Mouse (Mus musculus) brain, adult 2 months (tissue): ENCODE data around the gene Krt83.
"Not testable (repeated sequence)": the region's sequence is repeated elsewhere in the genome, so short reads cannot be mapped to it uniquely, and the experiment has no call there.

Experiments used
- DNase-seq: peaks from one replicate; pipeline ENCODE4 v3.0.0; 2011; ENCODE audit warnings: low read depth, low spot score

The Krt83 gene

DNA sequence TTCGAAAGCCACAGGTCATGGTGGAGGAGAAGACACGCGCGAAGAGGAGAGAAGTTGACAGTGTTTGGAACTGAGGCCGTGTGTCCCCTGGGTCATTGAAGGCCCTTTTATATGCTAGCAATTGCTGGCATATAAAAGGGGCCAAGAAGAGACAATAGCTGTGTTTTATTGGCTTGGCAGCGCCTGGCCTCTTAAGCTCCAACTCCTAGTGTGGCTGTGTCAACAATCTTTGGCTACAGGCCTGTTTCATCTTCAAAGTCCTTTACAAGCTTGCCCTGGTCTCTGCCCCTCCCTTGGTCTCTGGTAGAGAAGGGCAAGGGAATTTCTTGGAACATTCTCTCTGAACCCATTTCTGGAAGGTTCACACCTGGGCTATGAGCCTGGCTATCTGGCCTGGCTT, at the start of gene Krt83:
Gene Krt83 (minus strand): TSS at position 82 of the 400 bp plus-strand sequence.
- DNase-seq = peak; percentile 63

DNA sequence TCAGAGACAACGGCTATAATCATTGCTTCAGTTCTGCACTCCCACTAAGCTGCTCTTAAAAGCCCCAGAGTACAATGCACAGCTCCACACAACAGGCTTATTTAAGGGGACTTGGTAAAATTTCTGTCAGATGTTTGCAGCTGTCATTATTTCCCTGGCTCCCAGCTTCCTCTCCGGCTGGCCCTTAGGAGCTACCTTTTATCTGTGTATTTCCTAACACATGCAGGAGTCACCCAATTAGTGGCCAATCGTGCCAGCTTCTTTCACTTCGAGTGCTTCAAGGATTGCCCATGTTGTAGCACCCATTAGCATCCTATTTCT, 47.2 kb upstream of the Krt83 start:
- no peak for DNase-seq

DNA sequence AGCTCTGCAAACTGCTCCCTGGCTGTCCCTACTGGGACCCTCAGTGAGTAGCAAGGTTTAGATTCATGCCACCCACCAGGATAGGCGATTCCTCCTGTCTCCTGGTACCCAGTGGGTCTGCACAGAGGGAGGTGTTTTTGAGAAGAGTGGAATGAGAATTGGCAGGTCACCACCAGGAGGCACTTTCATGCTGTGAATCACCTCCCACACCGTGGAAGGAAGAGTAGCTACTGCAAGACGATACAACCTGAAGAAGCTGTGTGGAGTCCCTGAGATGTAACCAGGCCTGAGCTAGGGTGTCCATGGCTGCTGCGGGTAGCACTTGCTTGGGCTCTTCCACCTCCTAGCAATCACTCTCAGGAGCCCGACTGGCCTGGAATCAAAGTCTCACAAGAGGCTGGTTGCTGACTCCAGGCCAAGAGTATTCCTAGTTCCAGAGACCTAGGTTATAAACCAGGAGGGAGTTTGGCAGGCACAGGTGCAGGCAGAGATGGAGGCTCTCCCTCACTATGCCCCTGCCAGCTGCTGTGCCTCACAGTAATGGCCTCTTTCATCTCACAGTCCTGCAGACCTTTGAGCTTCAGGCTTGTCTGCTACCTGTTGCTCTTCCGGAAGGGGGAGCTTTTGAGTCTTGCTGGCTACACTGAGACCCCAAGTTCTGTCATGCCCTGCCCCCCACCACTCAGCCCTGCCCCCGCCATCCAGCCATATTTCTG, 46.7 kb upstream of the Krt83 start:
- DNase-seq = peak; percentile 35

DNA sequence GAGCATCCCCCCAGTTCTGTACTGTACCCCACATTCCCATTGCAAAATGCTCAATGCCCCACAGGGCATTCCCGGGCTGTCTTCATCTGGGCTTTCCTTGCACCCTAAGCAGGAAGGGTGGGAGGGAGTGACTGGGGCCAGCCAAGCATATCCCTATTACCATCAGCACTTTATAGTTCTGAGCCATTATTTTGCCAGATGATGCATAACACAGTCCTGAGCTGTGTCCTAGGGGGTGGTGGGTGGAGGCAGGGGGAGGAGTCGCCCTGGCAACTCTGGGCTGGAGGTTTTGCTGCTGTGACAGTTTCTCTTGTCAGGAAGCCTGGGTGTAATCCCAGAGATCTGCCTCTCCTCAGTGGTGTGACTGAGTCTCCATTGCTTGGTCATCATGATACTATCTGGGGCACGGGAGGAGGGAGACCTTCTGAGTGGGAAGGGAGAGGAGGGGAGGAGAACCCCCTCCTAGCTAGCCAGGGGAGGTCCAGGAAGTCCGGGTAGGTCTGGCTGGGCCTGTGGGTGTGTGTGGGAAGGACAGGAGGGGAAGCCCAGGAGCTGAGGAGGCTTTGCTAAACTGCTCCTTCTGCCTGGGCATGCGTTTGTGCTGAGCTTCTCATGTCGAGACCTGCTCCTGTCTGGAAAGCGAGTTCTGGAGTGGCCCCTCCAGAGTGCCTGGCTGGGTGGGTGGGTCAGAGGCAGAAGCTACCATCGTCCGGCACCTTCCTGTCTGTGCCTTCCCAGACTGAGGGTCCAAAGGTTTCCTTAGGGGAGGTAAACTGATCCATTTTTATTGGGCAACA, 44.9 kb upstream of the Krt83 start:
- DNase-seq = peak; percentile 41

DNA sequence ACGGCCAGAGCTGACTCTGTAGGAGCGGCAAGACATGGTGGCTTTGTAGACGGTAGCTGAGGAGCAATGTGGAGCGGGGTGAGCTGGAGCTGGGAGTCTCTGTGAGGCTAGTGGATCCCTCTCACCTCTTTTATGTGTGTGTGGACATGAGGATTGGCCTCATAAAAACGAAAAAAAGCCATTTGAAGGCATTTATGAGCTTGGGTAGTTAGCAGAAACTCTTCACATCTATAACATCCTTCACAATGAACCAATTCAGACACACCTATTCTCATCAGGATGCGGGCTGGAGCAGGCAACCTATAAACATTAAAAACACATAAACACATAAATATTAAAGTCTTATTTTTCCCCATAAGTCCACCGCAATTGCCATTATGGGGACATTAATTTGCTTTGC, 41.4 kb upstream of the Krt83 start, which contains the start of gene Krt84:
Gene Krt84 (minus strand): TSS at position 101 of the 400 bp plus-strand sequence.
- DNase-seq = no peak

DNA sequence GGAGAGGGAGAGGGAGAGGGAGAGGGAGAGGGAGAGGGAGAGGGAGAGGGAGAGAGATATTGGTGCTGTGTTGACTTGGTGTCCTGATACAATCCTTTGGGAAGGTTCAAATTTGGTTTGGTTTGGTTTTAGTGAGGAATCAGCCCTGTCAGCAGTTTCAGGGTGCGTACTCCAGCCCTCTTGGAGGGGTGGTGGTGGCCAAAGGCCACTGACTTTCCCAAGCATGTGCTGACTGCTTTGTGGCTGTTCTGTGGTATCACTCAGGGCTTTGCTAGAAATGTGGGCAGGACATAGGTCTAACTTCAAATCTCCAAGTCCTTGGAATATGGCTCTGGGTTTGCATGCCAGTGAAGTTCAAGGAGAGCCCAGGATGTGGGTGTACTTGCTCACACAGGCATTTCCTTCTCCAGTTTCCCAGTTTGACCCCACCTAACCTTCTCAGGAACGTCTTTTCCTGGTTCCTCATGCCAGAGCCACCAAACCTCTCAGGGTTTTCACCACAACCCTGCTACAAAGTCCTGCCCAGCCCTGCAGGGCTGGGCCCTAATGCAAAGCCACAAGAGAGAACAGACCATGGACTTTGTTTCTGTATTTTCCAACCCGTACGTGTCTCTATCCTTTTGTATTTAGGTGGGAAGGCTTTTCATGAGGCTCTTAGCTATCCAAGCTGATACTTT, 31.4 kb upstream of the Krt83 start:
- no peak for DNase-seq

DNA sequence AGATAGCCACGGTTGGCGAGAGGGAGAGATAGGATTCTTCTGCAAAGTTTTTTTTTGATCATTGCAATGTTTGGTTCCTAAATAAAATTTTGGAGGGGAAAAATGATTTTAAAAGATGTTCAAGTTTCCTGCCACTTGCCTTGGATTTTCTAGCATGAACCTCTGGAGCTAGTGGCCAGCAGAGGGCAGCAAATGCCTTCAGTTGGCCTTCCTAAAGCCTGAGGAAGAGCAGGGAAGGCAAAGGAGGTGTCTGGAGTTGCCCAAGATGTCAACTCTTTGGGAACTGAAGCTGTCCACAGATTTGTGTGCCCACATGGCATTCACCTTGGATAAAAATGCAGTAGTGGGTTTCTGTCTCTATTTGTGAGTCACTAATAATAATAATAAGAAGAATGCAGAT, 28.5 kb upstream of the Krt83 start:
- peak; percentile 90 for DNase-seq

DNA sequence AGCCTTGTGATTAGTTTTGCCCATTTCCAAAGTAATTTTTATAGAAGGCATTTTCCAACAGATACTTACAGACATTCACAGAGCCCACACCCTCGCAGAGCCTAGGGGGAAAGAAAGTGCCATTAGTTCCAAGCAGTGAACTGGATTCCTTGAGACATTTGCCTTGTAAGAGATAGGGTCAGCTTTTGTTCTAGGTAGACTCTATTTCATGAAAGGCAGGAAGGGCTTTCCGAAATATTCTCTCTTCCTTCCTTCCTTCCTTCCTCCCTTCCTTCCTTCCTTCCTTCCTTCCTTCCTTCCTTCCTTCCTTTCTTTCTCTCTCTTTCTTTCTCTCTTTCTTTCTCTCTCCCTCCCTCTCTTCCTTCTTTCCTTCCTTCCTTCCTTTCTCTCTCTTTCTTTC, 25.8 kb upstream of the Krt83 start, which contains the start of gene Gm49425:
Gene Gm49425 (minus strand): TSS at position 101 of the 400 bp plus-strand sequence.
- DNase-seq = not testable (repeated sequence)

DNA sequence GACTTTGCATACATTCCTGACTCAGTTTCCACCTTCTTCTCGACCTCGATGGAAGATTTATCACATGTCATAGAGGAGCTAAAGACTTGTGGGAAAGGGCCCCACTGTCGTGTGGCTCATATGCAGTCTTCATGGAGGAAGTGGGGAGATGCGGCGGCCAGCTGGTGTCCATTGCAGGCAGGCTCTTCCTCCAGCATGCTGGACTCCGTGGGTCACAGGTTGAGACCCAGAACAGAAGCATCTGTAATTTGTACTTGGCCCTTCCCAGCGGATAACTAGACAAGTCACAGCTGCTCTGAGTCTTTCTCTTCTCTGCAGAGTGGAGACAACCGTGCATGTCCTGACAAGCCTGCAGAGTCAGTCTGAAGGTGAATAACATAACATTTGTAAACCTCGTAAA, 16.9 kb upstream of the Krt83 start:
- no peak for DNase-seq

DNA sequence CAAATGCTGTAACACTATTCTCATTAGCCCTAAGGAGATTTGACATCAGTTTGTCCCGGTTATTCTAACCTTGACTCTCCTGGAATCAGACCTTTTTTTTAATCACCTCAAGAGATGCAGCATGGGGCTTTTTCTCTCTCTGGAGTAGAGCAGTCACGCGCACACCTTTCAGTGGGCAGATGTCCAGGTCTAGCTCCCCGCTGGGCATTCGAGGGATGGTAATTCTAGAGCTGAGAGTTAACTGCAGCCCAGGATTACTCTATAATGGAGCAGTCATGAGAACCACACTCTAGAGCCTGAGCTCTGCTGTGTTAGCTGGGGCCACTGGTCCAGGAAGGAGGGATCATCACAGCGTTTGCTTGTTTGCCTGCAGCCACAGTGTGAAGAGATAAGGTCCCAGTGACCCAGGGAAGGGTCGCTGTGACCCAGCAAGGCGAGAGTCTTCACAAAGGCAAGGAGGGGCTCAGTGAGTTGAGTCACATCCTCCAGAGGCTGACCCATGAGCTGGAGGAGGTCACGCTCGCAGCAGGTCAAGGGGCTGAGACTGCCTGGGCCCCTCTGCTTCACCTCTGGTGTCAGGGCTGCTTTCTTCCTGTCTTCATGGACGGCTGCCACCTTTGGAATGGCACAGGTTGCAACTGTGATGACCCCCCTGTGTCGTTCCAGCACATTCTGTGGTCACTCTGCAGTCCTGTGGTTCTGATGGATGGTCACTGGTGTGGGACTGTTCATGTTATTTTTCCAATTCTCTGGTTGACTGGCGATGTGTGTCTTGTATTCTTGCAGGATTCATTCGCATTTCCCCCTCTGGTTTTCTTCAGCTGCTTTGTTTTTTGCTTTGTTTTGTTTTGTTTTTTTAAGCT, 15.8 kb upstream of the Krt83 start:
- no peak for DNase-seq

DNA sequence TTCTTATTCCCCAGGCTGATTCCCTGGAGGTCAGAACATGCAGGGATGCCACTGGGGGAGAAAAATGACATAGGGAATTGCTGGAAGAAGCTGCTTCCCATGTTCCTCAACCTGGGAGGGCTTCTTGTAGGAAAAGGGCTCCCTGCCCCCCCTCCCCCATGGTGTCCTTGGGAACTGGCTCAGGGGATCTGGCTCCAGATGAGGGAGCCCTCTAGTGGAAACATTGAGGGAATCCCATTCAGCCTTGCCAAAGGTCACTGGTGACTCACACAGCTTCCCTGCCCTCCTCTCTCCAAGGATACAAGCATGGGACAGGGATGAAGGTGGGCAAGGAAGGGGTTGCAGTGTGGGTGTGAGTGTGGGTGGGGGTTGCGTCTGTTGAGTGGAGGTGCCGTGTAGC, 5.9 kb upstream of the Krt83 start:
- peak; percentile 68 for DNase-seq

DNA sequence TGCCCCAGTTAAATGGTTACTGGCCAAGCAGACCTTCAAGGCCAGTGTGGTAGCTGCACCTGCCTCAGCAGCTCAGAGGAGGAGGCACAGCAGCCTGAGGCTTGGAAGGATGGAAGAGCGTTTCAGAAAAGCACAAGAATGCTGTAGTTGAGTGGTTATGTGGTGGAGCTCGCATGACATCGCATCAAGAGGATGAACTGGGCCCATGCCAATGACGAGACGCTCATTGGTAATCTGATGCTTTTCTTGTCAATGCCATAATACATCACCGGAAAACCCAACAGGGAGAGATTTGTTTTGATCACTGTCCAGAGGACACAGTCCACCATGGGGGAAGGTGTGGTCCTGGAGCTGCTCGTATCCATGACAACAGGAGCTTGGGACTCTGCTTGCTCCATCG, 4.0 kb upstream of the Krt83 start:
- DNase-seq = no peak

DNA sequence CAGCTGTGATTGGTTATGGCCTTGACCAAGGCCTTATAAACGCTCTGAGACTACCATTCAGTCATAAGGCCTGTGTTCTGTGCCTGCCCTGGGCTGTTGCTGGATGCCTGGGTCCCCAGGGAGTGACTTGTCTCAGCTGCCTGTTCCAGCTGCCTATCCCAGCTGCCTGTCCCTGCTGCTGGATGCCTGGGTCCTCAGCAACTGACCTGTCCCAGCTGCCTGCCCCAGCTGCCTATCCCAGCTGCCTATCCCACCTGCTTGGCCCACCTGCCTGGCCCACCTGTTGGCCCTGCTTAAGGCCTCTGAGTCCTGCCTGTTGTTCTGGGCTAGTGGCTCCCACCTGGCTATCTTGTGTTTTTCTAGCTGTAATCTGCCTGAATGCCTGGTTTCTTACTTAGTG, 2.9 kb upstream of the Krt83 start:
- no peak for DNase-seq

DNA sequence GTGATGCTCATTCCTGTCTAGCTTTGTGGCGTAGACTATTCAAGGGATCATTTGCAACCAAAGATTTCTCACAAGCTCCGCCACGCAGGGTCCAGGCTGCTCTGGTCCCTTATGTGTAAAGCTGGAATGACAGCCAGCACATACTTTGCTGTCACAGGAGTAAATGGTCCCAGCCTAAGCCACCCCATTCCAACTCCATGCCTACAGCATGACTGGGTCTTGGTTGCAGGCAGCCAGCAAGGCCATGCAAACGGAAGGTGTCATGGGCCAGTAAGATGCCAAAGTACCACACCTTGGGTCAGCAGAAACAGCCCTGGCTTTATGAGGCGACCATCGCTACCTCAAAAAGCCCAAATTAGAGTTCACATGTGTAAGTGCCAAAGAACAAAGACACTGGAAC, 2.4 kb upstream of the Krt83 start:
- no peak for DNase-seq

DNA sequence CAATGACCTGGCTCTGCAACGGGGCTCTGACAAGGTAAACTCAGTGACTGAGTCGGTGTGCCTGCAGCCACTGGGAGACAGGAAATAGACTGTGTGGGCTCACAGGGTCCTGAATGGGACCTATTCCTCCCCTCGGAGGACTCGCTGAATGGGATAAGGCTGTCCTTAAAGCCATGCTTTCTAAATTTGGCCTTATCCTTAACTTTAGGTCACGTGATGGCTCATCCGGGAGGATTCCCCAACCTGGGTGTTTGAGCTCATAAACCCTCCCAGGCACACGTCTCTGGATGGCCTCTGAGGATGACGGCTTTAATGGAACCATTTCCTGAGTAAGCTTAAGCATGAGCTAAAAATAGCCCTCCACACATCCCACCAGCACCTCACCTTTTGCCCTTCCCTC, 1.4 kb upstream of the Krt83 start:
- DNase-seq = no peak

DNA sequence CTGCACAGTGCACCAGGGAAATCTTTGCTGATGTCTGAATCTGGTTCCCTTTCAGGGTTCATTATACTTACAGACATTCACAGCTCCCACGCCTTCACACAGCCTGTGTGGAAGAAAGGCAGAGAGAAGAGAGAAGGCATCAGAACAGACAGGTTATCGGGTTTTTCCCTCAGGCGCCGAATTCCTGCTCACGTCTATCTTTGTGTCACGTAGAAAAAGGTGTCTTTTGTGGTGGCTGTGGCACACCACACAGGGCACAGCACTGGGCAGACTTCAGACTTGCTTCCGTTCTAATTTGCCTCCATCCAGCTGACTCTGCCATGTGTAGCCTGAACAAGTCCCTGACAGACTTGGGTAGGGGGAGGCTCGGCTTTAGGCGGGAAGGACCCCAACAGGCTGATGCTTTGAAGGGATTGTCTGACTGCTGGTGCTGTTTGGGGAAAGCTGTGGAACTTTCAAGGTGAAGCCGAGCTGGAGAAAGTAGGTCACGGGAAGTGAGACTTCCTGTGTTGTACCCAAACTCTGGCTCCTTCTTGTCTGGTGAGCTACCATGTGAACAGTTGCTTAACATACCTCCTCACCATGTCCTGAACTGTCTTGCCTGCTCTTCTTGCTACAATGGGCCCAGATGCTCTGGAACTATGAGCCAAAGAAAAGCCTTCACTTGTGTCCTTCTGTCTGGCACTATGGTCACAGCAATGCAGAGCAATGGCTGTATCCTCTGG, 5.2 kb downstream of the Krt83 start:
- DNase-seq = peak; percentile 75

DNA sequence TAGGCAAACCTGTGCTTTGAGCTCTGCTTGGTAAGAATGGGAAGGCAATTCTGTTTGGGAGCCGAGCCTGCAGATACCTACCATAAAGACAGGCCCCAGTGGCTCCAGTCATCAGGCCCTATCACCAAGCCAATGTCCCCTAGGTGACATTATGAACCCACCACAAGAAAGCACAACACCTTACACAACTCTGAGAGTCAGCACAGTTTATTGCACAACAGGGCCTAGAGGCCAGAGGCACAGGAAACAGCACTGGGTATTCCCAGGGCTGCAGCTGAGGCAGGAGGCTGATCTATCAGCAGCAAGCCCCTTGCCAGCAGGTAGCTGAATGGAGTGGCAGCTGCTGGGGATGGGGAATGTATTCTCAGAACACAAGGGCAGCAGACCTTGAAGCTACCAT, 6.4 kb downstream of the Krt83 start:
- no peak for DNase-seq

DNA sequence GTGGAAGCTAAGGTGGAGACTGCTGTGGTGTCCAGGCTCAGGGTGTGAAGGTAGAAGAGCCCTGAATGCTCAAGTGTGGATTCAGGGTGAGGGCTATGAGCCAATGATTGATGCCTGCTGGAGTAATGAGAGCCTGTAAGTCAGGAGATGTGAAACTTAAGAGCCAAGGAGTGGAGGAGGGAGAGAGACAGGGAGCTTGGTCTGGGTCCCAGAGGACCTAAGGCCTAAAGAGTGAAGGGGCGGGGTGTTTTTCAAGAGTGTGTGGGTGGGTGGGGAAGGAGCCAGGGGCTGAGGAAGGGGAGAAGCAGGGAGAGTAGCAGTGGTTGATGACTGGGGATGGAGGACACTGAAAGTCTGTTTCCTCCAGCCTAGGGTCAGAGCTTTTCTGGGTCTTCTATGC, 7.7 kb downstream of the Krt83 start:
- DNase-seq = no peak

DNA sequence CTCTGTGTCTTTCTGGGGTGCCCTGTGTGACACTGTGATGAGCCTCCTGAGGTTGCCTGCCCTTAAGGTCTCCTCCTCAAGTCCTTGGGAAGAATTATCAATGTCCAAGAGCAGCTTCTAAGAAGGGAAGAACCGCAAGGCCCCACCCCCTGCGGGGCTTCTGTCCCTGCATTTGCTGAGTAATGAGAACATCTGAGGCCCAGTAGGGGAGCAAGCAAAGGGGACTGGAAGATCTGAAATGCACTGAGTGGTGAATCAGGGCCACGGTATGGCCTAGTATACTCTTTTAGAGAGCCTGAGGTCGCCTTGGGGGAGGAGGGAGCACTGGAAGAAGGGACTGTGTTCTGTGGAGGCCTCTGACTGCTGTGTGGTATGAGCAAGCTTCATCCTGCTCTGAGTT, 9.3 kb downstream of the Krt83 start:
- no peak for DNase-seq

DNA sequence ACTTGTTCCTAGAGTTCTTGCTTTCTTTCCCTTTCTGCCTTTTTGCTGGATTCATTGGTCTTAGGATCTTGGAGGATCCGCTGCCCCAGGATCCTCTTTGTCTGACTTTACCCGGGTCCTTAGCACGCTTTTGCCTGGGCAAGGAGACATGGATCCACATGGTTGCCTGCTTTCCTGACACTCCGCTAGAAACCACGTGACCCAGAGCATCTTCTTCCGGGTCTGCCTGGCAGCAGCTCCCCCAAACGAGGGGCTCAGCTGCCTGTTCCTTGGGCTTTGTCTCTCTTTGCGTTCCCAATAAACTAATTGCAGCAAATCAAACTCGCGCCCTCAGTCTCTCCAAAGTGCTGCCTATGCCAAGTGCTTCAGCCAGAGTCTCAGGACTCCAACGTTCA, 11.6 kb downstream of the Krt83 start:
- DNase-seq = no peak
